Mouse (Mus musculus) liver, postnatal 0 days (tissue): ENCODE data around the gene Mcm3ap. TPM values are rescaled to one million over a fixed set of nuclear protein-coding genes. Genes with fewer than 3 reads are reported as not detected.

Experiments used
- ATAC-seq: fragments of 200-750 bp; cut with Nextera tagmentation; 2 replicates; pipeline ENCODE4 v1.8.0; 2017; ENCODE audit warnings: mild to moderate bottlenecking, moderate library complexity
- DNase-seq: peaks from one replicate; pipeline ENCODE4 v3.0.0-alpha.2; 2016
- H3K27ac ChIP-seq: fragments of 300-500 bp; sonication (generic); 2 replicates; pipeline ENCODE4 v1.5.1; 2014; ENCODE audit warnings: antibody characterized with exemption, moderate library complexity, mild to moderate bottlenecking, low read depth
- H3K27me3 ChIP-seq: fragments of 300-500 bp; sonication (generic); 2 replicates; pipeline ENCODE4 v1.6.1; 2014; ENCODE audit warnings: low read length, control low read depth, mixed read lengths; ENCODE audit not compliant: insufficient read depth
- H3K36me3 ChIP-seq: fragments of 300-500 bp; sonication (generic); replicated peaks from 2 replicates; pipeline ENCODE4 v1.6.1; 2014; ENCODE audit warnings: mild to moderate bottlenecking, control low read depth, low read length, moderate library complexity, mixed read lengths; ENCODE audit not compliant: insufficient read depth
- H3K4me1 ChIP-seq: fragments of 300-500 bp; sonication (generic); 2 replicates; pipeline ENCODE4 v1.6.1; 2014; ENCODE audit warnings: antibody characterized with exemption, mild to moderate bottlenecking, control low read depth; ENCODE audit not compliant: insufficient read depth
- H3K4me2 ChIP-seq: fragments of 300-500 bp; sonication (generic); 2 replicates; pipeline ENCODE4 v1.6.1; 2014; ENCODE audit warnings: low read depth, mild to moderate bottlenecking, low read length, moderate library complexity, mixed read lengths
- H3K4me3 ChIP-seq: fragments of 300-500 bp; sonication (generic); 2 replicates; pipeline ENCODE4 v1.5.1; 2014; ENCODE audit warnings: low read depth, low read length
- H3K9ac ChIP-seq: fragments of 300-500 bp; sonication (generic); replicated peaks from 2 replicates; pipeline ENCODE4 v1.6.1; 2014; ENCODE audit warnings: mild to moderate bottlenecking, moderate library complexity
- H3K9me3 ChIP-seq: fragments of 300-500 bp; sonication (generic); 2 replicates; pipeline ENCODE4 v1.6.1; 2016; ENCODE audit warnings: mild to moderate bottlenecking, control low read depth, low read length, mixed read lengths
- CTCF ChIP-seq: sonication (generic); IDR thresholded peaks from 2 replicates; pipeline ENCODE4 v1.5.1; 2016; ENCODE audit warnings: antibody characterized with exemption, low read depth
- EP300 ChIP-seq: IDR thresholded peaks from 2 replicates; pipeline ENCODE4 v1.6.1; 2016; ENCODE audit warnings: antibody characterized with exemption, low read depth, mild to moderate bottlenecking
- WGBS: fragments of 180-500 bp; shearing (Covaris S2); extraction: QIAGEN DNeasy Blood & Tissue Kit; methylation state at CpG from one replicate; pipeline ENCODE4 v1.1.7; 2014; ENCODE audit not compliant: insufficient replicate concordance; 5-methylcytosine and 5-hydroxymethylcytosine counted together
- polyA plus RNA-seq: library from polyadenylated mRNA; unstranded; fragments of >200 nt; fragmentation: Nextera tagmentation; extraction: Ambion mirVana; gene quantifications from 2 replicates; pipeline ENCODE4 v1.2.1, GENCODE M21; 2015

The Mcm3ap gene
- polyA plus RNA-seq, 1 experiment from 2014 or later, result 18.2 TPM

- H3K4me1 ChIP-seq, result peaks cover 26% of the 10 kb centered on the region
- peak; percentile 97 for DNase-seq
Measured at GRCm38 (mm10) chr10:76442178-76443088, 26.3 kb upstream of the Mcm3ap start, which contains the start of gene Pcnt. Gene Pcnt, minus strand, starts transcription at chr10:76442786.

GRCm38 (mm10) chr10:76445996-76446681, 22.6 kb upstream of the Mcm3ap start:
- Histone ChIP-seq H3K4me1 (peaks cover 25% of the 10 kb centered on the region), H3K27ac (0 out of 2 replicates have a peak overlapping the region, but pooled peaks have one; percentile 9), H3K4me3 (no peak overlapping the region), H3K4me2 (no peak overlapping the region), H3K27me3 (no peaks in the 10 kb centered on the region), H3K9me3 (no peaks in the 10 kb centered on the region), H3K36me3 (no peaks in the 10 kb centered on the region), H3K9ac (no peak overlapping the region)
- ATAC-seq (no peak), DNase-seq (peak; percentile 47)
- 38% methylated on average over 4 of the region's 4 CpGs for WGBS
- TF ChIP-seq CTCF (no peak), EP300 (peak; percentile 58; the same call in 1 of the 2 replicates)

More at GRCm38 (mm10) chr10:76442178-76443088, 26.3 kb upstream of the Mcm3ap start, which contains the start of gene Pcnt:
- H3K9ac ChIP-seq, result peak within 1 kb of the TSS; percentile 83
- H3K27ac ChIP-seq, result peak within 1 kb of the TSS; percentile 99
- WGBS, result under 1% methylated on average over 78 of the region's 78 CpGs
- no peaks in the 10 kb centered on the region for H3K27me3 ChIP-seq
- no peaks in the 10 kb centered on the region for H3K9me3 ChIP-seq
- peak; percentile 88 for TF ChIP-seq CTCF
- peak; percentile 59; the same call in 1 of the 2 replicates for TF ChIP-seq EP300
- H3K4me2 ChIP-seq, result peak within 1 kb of the TSS; percentile 84
- peak; percentile 98 for ATAC-seq
- peaks cover 22% of the 10 kb centered on the region for H3K36me3 ChIP-seq
- H3K4me3 ChIP-seq, result peak within 1 kb of the TSS; percentile 87

DNA sequence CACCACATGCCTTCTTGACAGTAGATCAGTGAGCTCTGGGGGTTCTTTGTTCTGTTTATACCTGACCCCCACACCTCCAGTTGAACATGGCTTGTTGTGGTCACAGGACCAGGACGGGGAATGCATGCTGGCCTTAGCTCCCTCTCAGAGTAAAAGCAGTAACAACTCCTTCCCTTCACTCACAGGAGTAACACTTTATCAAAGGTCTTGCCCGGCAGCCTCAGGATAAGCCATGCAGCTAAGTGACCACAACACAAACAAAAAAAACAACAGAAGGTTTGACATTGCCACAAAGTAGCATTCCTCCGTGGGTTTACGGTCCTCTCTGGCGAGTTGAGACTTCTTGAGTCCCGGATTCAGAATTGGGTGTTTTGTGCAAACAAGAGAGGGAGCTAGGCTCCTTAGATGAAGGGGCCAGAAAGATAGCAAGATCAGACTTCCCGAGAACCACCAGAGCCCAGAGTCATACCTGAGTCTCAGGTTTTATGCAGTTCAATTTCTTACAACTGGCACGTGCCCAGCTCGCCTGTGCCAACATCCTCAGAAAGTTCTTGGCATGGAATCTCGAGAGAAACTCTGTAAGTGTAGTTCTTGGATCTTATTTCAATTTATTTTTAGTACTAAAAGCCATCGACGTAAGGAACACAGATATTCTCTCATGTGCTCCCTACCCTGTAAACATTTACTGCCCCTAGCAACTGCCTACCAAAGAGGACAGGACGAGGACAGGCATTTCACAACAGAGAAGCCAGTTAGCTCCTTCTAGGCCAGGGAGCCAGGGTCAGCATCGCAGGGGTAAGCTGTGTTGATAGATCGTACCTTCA, 21.1 kb upstream of the Mcm3ap start:
- 75% methylated on average over 15 of the region's 15 CpGs for WGBS

GRCm38 (mm10) chr10:76448851-76449250, 19.9 kb upstream of the Mcm3ap start, which contains the start of gene 2610028H24Rik:
Gene 2610028H24Rik, plus strand, starts transcription at chr10:76449081.
- DNase-seq (no peak), ATAC-seq (no peak)
- Histone ChIP-seq H3K9me3 (no peaks in the 10 kb centered on the region), H3K4me2 (no peak within 1 kb of the TSS), H3K36me3 (no peaks in the 10 kb centered on the region), H3K9ac (no peak within 1 kb of the TSS), H3K27ac (no peak within 1 kb of the TSS), H3K4me3 (no peak within 1 kb of the TSS), H3K4me1 (peaks cover 10% of the 10 kb centered on the region), H3K27me3 (no peaks in the 10 kb centered on the region)
- WGBS, result 63% methylated on average over 5 of the region's 5 CpGs
- TF ChIP-seq CTCF (no peak), EP300 (no peak)

More for the DNA sequence above, 21.1 kb upstream of the Mcm3ap start:
- TF ChIP-seq EP300, result no peak
- TF ChIP-seq CTCF, result no peak
- Histone ChIP-seq H3K27me3 (no peaks in the 10 kb centered on the region), H3K4me3 (no peak overlapping the region), H3K4me2 (no peak overlapping the region), H3K9ac (no peak overlapping the region), H3K9me3 (no peaks in the 10 kb centered on the region), H3K4me1 (peaks cover 17% of the 10 kb centered on the region), H3K36me3 (no peaks in the 10 kb centered on the region), H3K27ac (no peak overlapping the region)
- no peak for ATAC-seq
- DNase-seq, result no peak

DNA sequence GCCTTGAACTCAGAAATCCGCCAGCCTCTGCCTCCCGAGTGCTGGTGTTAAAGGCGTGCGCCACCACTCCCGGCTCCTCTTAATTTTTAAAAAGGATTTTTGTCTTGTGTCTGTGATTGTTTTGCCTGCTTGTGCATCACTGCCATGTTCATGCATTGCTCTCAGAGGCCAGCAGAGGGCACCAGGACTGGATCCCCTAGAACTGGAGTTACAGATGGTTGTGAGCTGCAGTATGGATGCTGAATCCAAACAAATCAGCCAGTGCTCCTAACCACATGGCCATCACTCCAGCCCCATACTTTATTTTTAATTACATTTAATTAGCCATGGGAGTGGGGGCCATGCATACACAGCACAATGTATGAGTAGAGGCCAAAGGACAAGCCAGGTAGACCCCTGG, 13.4 kb upstream of the Mcm3ap start:
- 43% methylated on average over 5 of the region's 5 CpGs for WGBS
- Histone ChIP-seq H3K27ac (no peak overlapping the region), H3K4me1 (no peaks in the 10 kb centered on the region), H3K27me3 (no peaks in the 10 kb centered on the region), H3K9ac (no peak overlapping the region), H3K4me3 (no peak overlapping the region), H3K9me3 (peaks cover 7% of the 10 kb centered on the region), H3K4me2 (no peak overlapping the region), H3K36me3 (no peaks in the 10 kb centered on the region)
- ATAC-seq (no peak), DNase-seq (peak; percentile 59)
- TF ChIP-seq CTCF (peak; percentile 78), EP300 (no peak)
